Mouse (Mus musculus): ENCODE measurements at regions not wholly inside any gene's neighbourhood (a gene's known extent, or its start where the extent isn't known, plus 50 kb on each side); places are given as distances from the start of the nearest gene placed in this dataset.

- peak overlapping the region; percentile 65; the same call in 1 of the 2 replicates for H3K27ac ChIP-seq (ENCODE audit: insufficient read depth, low read length)
- H3K4me1 ChIP-seq (ENCODE audit: control insufficient read depth, insufficient read depth, low read length) = no peaks in the 10 kb centered on the region
- H3K4me3 ChIP-seq (ENCODE audit: insufficient read depth, low read length) = no peak overlapping the region
- TF ChIP-seq CTCF (IDR thresholded peaks at IDR 0.05; ENCODE audit: extremely low read depth, insufficient read depth, low read length) = no peak
- TF ChIP-seq POLR2A (IDR thresholded peaks at IDR 0.05; ENCODE audit: extremely low read depth, insufficient read depth, low read length) = no peak
These were observed 394.0 kb upstream of the Camk1g start for GRCm38 (mm10) chr1:193764103-193764502.

DNA sequence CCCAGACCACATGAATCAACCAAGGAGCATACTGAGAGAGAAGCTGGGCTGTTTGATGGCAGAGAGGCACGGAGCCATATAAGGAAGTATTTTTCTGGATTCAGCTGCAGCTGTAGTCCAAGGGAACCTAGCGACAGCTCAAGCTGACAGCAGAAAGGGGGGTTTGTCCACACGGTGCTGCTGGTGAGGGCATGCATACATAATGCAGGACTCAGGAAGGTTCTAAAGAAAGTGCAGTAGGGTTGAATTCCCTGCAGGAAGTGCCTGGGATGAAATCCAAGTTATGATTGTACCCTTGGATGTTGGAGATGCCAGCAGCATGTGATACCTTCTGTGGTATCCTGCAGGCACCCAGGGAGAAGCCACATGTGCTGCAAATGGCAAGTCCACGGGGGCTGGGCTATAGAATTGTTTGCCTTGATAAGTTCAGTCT, 381.7 kb upstream of the Camk1g start:
- no peak overlapping the region for H3K27ac ChIP-seq (ENCODE audit: insufficient read depth, low read length)

GRCm38 (mm10) chr1:193750929-193751328, 380.8 kb upstream of the Camk1g start:
- Histone ChIP-seq H3K4me3 (ENCODE audit: insufficient read depth, low read length) (no peak overlapping the region), H3K27ac (ENCODE audit: insufficient read depth, low read length) (no peak overlapping the region), H3K4me1 (ENCODE audit: control insufficient read depth, insufficient read depth, low read length) (peaks cover 2% of the 10 kb centered on the region; the same call in 1 of the 2 replicates)
- no peak for TF ChIP-seq CTCF (IDR thresholded peaks at IDR 0.05; ENCODE audit: extremely low read depth, insufficient read depth, low read length)
- no peak for TF ChIP-seq POLR2A (IDR thresholded peaks at IDR 0.05; ENCODE audit: extremely low read depth, insufficient read depth, low read length)

More for the DNA sequence above, 381.7 kb upstream of the Camk1g start:
- no peak for TF ChIP-seq CTCF (IDR thresholded peaks at IDR 0.05; ENCODE audit: extremely low read depth, insufficient read depth, low read length)
- no peak for TF ChIP-seq POLR2A (IDR thresholded peaks at IDR 0.05; ENCODE audit: extremely low read depth, insufficient read depth, low read length)
- peaks cover 2% of the 10 kb centered on the region; the same call in 1 of the 2 replicates for H3K4me1 ChIP-seq (ENCODE audit: control insufficient read depth, insufficient read depth, low read length)
- no peak overlapping the region for H3K4me3 ChIP-seq (ENCODE audit: insufficient read depth, low read length)

- Histone ChIP-seq H3K4me1 (ENCODE audit: control insufficient read depth, insufficient read depth, low read length) (peaks cover 2% of the 10 kb centered on the region; the same call in 1 of the 2 replicates), H3K27ac (ENCODE audit: insufficient read depth, low read length) (no peak overlapping the region), H3K4me3 (ENCODE audit: insufficient read depth, low read length) (no peak overlapping the region)
- no peak for TF ChIP-seq CTCF (IDR thresholded peaks at IDR 0.05; ENCODE audit: extremely low read depth, insufficient read depth, low read length)
- TF ChIP-seq POLR2A (IDR thresholded peaks at IDR 0.05; ENCODE audit: extremely low read depth, insufficient read depth, low read length) = no peak
These were observed 377.4 kb upstream of the Camk1g start for GRCm38 (mm10) chr1:193747426-193747960.

DNA sequence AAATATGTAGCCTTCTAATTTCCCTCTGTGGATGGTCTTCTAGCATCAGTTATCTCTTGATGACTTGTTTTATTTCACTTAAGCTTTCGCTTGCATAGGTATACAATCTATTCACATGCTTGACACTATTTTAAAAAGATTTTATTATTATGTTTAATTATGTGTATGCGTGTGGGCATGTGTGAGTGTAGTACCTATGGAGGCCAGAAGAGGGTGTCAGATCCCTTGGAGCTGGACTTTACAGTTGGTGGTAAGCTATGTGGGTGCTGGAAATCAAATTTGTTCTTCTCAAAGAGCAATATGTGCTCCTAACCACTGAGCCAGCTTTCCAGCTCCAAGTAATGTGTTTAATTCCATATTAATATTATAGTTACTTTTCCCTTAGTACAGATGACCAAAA, 372.6 kb upstream of the Camk1g start:
- TF ChIP-seq POLR2A (IDR thresholded peaks at IDR 0.05; ENCODE audit: extremely low read depth, insufficient read depth, low read length) (no peak), CTCF (IDR thresholded peaks at IDR 0.05; ENCODE audit: extremely low read depth, insufficient read depth, low read length) (no peak)
- H3K4me1 ChIP-seq (ENCODE audit: control insufficient read depth, insufficient read depth, low read length) = no peaks in the 10 kb centered on the region
- H3K4me3 ChIP-seq (ENCODE audit: insufficient read depth, low read length) = no peak overlapping the region
- no peak overlapping the region for H3K27ac ChIP-seq (ENCODE audit: insufficient read depth, low read length)

DNA sequence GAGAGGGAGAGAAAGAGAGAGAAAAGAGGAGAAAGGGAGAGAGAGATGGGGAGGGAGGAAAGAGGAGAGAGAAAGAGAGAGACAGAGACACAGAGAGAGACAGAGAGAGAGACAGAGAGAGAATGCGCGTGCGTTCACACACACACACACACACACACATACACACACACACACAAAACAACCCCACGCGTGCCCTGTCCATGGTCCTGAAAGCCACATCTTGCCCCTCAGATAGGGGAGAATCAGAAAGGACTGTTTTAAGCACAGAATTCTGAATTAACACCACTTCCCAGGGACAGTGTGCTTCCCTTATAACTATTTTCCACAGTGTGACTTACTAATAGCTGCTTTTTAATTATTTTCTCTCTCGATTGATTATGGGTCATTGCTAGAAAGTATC, 368.7 kb upstream of the Camk1g start:
- TF ChIP-seq CTCF (IDR thresholded peaks at IDR 0.05; ENCODE audit: extremely low read depth, insufficient read depth, low read length) (no peak), POLR2A (IDR thresholded peaks at IDR 0.05; ENCODE audit: extremely low read depth, insufficient read depth, low read length) (no peak)
- Histone ChIP-seq H3K27ac (ENCODE audit: insufficient read depth, low read length) (no peak overlapping the region), H3K4me3 (ENCODE audit: insufficient read depth, low read length) (no peak overlapping the region), H3K4me1 (ENCODE audit: control insufficient read depth, insufficient read depth, low read length) (no peaks in the 10 kb centered on the region; the same call in 1 of the 2 replicates)

DNA sequence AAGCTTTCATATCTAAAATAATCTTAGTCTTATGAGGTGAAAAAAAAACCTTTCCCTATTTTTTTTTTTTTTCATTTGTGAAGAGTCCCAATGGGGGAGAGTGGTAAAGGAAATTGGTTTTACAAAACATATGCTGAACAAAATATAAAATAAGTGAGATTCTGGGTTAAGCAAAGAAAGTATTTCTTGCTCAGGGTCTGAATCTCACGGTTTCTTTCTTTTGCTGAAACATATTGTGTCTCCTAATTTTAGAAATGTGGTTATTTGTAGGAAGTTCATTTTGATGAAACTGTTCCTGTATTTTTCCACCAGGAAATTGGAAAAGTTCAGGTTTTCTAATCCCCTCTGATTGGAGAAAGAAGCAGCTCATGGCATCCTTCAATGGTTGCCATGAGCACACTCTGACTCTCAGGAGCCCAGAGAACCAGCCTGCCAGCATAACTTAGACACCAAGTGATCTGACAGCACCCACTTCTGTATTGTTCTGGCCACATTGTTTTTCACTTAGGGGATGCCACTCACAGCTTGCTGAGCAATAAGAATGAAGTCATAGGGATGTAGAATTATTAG, 365.9 kb upstream of the Camk1g start:
- Histone ChIP-seq H3K27ac (ENCODE audit: insufficient read depth, low read length) (0 out of 2 replicates have a peak overlapping the region, but pooled peaks have one; percentile 78), H3K4me1 (ENCODE audit: control insufficient read depth, insufficient read depth, low read length) (no peaks in the 10 kb centered on the region; the same call in 1 of the 2 replicates), H3K4me3 (ENCODE audit: insufficient read depth, low read length) (no peak overlapping the region)
- TF ChIP-seq CTCF (IDR thresholded peaks at IDR 0.05; ENCODE audit: extremely low read depth, insufficient read depth, low read length) = no peak
- TF ChIP-seq POLR2A (IDR thresholded peaks at IDR 0.05; ENCODE audit: extremely low read depth, insufficient read depth, low read length) = no peak

GRCm38 (mm10) chr1:193734014-193734763, 364.1 kb upstream of the Camk1g start:
- Histone ChIP-seq H3K27ac (ENCODE audit: insufficient read depth, low read length) (no peak overlapping the region), H3K4me3 (ENCODE audit: insufficient read depth, low read length) (no peak overlapping the region), H3K4me1 (ENCODE audit: control insufficient read depth, insufficient read depth, low read length) (no peaks in the 10 kb centered on the region; the same call in 1 of the 2 replicates)
- TF ChIP-seq CTCF (IDR thresholded peaks at IDR 0.05; ENCODE audit: extremely low read depth, insufficient read depth, low read length) (no peak), POLR2A (IDR thresholded peaks at IDR 0.05; ENCODE audit: extremely low read depth, insufficient read depth, low read length) (no peak)

- TF ChIP-seq POLR2A (IDR thresholded peaks at IDR 0.05; ENCODE audit: extremely low read depth, insufficient read depth, low read length) (no peak), CTCF (IDR thresholded peaks at IDR 0.05; ENCODE audit: extremely low read depth, insufficient read depth, low read length) (no peak)
- Histone ChIP-seq H3K27ac (ENCODE audit: insufficient read depth, low read length) (no peak overlapping the region), H3K4me3 (ENCODE audit: insufficient read depth, low read length) (no peak overlapping the region), H3K4me1 (ENCODE audit: control insufficient read depth, insufficient read depth, low read length) (no peaks in the 10 kb centered on the region; the same call in 1 of the 2 replicates)
These were observed 363.3 kb upstream of the Camk1g start for GRCm38 (mm10) chr1:193733402-193733801.

All from cortical plate, adult 2 months (tissue).